Mouse (Mus musculus) olfactory bulb, adult 2 months (tissue): ENCODE measurements around the gene Foxn1. TPM values are rescaled to one million over a fixed set of nuclear protein-coding genes. Genes with fewer than 3 reads are reported as not detected.

Experiments
- H3K27ac ChIP-seq: fragments of 200-500 bp; 2 replicates; pipeline ENCODE4 v1.5.1; 2012; ENCODE audit warnings: low read depth, low read length; ENCODE audit not compliant: insufficient read depth
- H3K4me1 ChIP-seq: fragments of 200-500 bp; 2 replicates; pipeline ENCODE4 v1.6.1; 2012; ENCODE audit warnings: low read length; ENCODE audit not compliant: control insufficient read depth, insufficient read depth
- H3K4me3 ChIP-seq: fragments of 200-500 bp; 2 replicates; pipeline ENCODE4 v1.5.1; 2012; ENCODE audit warnings: mild to moderate bottlenecking, low read depth, low read length, moderate library complexity; ENCODE audit not compliant: insufficient read depth
- CTCF ChIP-seq: fragments of 200-500 bp; IDR thresholded peaks from 2 replicates; pipeline ENCODE4 v1.5.1; 2012; ENCODE audit warnings: low read depth, mild to moderate bottlenecking, low read length, moderate library complexity; ENCODE audit not compliant: insufficient read depth
- POLR2A ChIP-seq: fragments of 200-500 bp; IDR thresholded peaks from 2 replicates; pipeline ENCODE4 v1.6.1; 2012; ENCODE audit warnings: mild to moderate bottlenecking, low read depth, low read length, moderate library complexity; ENCODE audit not compliant: insufficient read depth
- WGBS: fragments of 180-500 bp; shearing (Covaris S2); methylation state at CpG from one replicate; pipeline ENCODE4 v1.1.7; 2018; 5-methylcytosine and 5-hydroxymethylcytosine counted together
- polyA plus RNA-seq: library from polyadenylated mRNA; stranded (reverse); fragments of >200 nt; gene quantifications from 2 replicates; pipeline ENCODE4 v1.2.4, GENCODE M21; 2012; ENCODE audit warnings: low replicate concordance; ENCODE audit not compliant: missing spikeins, insufficient read depth, insufficient read length

The Foxn1 gene
- polyA plus RNA-seq, 1 experiment: not detected

GRCm38 (mm10) chr11:78422055-78422819 is 35.9 kb upstream of the Foxn1 start, which contains the start of gene Slc13a2:
TSS of gene Slc13a2 (minus strand) at chr11:78422217.
- 35% methylated on average over 13 of the region's 13 CpGs for WGBS
- Histone ChIP-seq H3K27ac (no peak within 1 kb of the TSS), H3K4me3 (no peak within 1 kb of the TSS), H3K4me1 (0 out of 2 replicates have a peak, but pooled peaks cover 2% of the 10 kb centered on the region)
- TF ChIP-seq CTCF: no peak
- TF ChIP-seq POLR2A: no peak

- TF ChIP-seq POLR2A: no peak
- no peak for TF ChIP-seq CTCF
- 65% methylated on average over 13 of the region's 13 CpGs for WGBS
Observed at GRCm38 (mm10) chr11:78421201-78422009, 35.0 kb upstream of the Foxn1 start.

GRCm38 (mm10) chr11:78420263-78420889 is 34.0 kb upstream of the Foxn1 start:
- Histone ChIP-seq H3K4me3 (no peak overlapping the region), H3K4me1 (0 out of 2 replicates have a peak, but pooled peaks cover 2% of the 10 kb centered on the region), H3K27ac (no peak overlapping the region)
- 86% methylated on average over 12 of the region's 12 CpGs for WGBS
- TF ChIP-seq POLR2A (no peak), CTCF (no peak)

More at GRCm38 (mm10) chr11:78421201-78422009, 35.0 kb upstream of the Foxn1 start:
- no peak overlapping the region for H3K4me3 ChIP-seq
- H3K4me1 ChIP-seq: 0 out of 2 replicates have a peak, but pooled peaks cover 2% of the 10 kb centered on the region
- no peak overlapping the region for H3K27ac ChIP-seq

GRCm38 (mm10) chr11:78416854-78417253 is 30.5 kb upstream of the Foxn1 start:
- Histone ChIP-seq H3K4me1 (peaks cover 4% of the 10 kb centered on the region; the same call in 1 of the 2 replicates), H3K27ac (no peak overlapping the region), H3K4me3 (no peak overlapping the region)
- no peak for TF ChIP-seq CTCF
- 83% methylated on average over 6 of the region's 6 CpGs for WGBS

GRCm38 (mm10) chr11:78412861-78413260 is 26.5 kb upstream of the Foxn1 start:
- Histone ChIP-seq H3K4me1 (peaks cover 4% of the 10 kb centered on the region; the same call in 1 of the 2 replicates), H3K27ac (no peak overlapping the region), H3K4me3 (no peak overlapping the region)
- TF ChIP-seq CTCF: no peak
- no peak for TF ChIP-seq POLR2A
- 61% methylated on average over 6 of the region's 6 CpGs for WGBS

GRCm38 (mm10) chr11:78412324-78412850 is 26.0 kb upstream of the Foxn1 start:
- WGBS: 58% methylated on average over 6 of the region's 6 CpGs
- TF ChIP-seq POLR2A: no peak
- TF ChIP-seq CTCF: no peak
- H3K27ac ChIP-seq: no peak overlapping the region

GRCm38 (mm10) chr11:78411606-78412323 is 25.4 kb upstream of the Foxn1 start:
- no peak overlapping the region for H3K4me3 ChIP-seq
- H3K27ac ChIP-seq: no peak overlapping the region
- H3K4me1 ChIP-seq: peaks cover 4% of the 10 kb centered on the region; the same call in 1 of the 2 replicates
- no peak for TF ChIP-seq CTCF
- TF ChIP-seq POLR2A: no peak
- WGBS: 58% methylated on average over 11 of the region's 11 CpGs

More at GRCm38 (mm10) chr11:78412324-78412850, 26.0 kb upstream of the Foxn1 start:
- Histone ChIP-seq H3K4me1 (peaks cover 4% of the 10 kb centered on the region; the same call in 1 of the 2 replicates), H3K4me3 (no peak overlapping the region)
